Mouse (Mus musculus): ENCODE data around the gene Ttyh2. TPM values are rescaled to one million over a fixed set of nuclear protein-coding genes. Genes with fewer than 3 reads are reported as not detected.
A peak's percentile ranks its signal among the peaks of the same experiment; 100 is the strongest.

The Ttyh2 gene
- polyA plus RNA-seq, 1 experiment from 2014 or later: 7.1 TPM

DNA sequence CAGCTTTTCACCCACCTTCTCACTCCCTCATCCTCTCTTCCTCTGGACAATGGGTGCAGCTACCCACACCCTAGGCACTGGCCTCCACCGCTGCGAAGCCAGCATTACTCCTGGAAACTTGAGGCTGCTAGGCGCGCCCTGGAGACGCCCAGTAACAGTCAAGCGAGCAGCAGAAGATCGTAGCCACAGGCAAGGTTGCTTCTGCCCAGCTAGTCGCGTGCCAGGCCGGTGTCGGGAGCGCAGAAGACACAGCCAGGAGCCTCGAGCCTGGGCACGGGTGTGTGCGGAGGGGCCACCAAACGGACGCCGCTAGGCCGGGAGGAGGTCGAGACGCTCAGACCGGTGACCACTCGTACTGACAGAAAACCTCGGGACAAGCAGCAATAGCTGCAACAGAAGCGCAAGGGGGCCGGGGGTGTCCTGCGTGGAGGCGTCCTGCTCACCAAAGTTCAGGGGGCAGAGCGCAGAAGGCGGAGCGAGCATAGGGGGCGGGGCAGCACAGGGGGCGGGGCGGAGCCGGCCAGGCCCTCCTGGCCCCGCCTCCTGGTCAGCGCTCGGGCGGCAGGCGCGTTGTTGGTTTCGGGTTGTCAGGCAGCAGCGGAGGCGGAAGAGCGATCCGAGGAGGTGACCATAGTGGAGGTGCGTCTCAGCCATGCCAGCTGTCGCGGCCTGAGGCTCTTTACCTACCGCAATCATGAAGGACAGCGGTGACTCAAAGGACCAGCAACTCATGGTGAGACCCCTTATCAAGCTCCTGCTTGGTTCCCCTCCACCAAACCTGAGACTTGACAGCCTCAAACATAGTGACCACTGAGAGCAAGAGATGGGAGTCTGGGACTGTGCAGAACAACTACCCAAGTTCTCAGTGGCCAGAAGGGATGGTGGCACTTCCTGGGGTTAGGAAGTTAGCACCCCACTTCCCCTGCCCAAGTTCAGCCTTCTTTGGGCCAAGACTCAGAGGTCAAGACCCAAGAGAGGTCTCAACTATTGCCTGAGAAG lies 89.9 kb downstream of the Ttyh2 start, which contains the start of gene Kif19a:
TSS of gene Kif19a (plus strand) at position 569 of the 999 bp plus-strand sequence.
- peak within 1 kb of the TSS; percentile 23; the same call in 1 of the 2 replicates for H3K9ac ChIP-seq (ENCODE audit: low read depth, low read length)
- H3K4me3 ChIP-seq (ENCODE audit: low read depth, low read length): peak within 1 kb of the TSS; percentile 47
- H3K4me2 ChIP-seq: peak within 1 kb of the TSS; percentile 82
- WGBS: 4% methylated on average over 49 of the region's 51 CpGs
- no peaks in the 10 kb centered on the region for H3K4me1 ChIP-seq (replicated peaks; ENCODE audit: control insufficient read depth, insufficient read depth, low read length)
- no peaks in the 10 kb centered on the region for H3K9me3 ChIP-seq (ENCODE audit: control insufficient read depth, low read length)
- peaks cover 26% of the 10 kb centered on the region for H3K27me3 ChIP-seq (replicated peaks; ENCODE audit: control insufficient read depth, insufficient read depth, low read length)
- no peaks in the 10 kb centered on the region for H3K36me3 ChIP-seq (ENCODE audit: control insufficient read depth, insufficient read depth, low read length)
- peak; percentile 81 for ATAC-seq (replicated peaks; ENCODE audit: low FRiP score)
- no peak within 1 kb of the TSS for H3K27ac ChIP-seq (ENCODE audit: low read depth, low read length)
- peak; percentile 70 for DNase-seq (ENCODE audit: low spot score)

DNA sequence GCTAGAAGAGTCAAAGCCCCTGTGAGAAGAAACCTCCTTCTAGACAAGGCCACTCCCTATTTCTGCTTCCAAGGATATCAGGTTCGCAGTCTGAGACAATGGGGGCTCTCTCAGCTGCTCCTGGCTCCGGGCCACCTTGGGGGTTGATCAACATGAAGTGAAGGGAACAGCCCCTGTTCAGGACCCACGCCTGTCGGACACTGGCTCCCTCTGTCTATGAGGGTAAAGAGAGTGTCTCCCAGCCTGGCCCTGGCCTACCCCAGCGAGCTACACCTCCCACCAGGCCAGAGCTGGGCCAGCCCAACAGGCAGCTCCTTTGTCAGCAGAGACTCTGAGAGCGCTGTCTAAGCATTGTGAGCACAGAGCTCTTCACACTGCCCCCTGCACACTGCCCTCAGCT lies 94.7 kb downstream of the Ttyh2 start:
- Histone ChIP-seq H3K27me3 (replicated peaks; ENCODE audit: control insufficient read depth, insufficient read depth, low read length) (peaks cover 26% of the 10 kb centered on the region), H3K4me1 (replicated peaks; ENCODE audit: control insufficient read depth, insufficient read depth, low read length) (no peaks in the 10 kb centered on the region), H3K9ac (ENCODE audit: low read depth, low read length) (no peak overlapping the region), H3K27ac (ENCODE audit: low read depth, low read length) (no peak overlapping the region), H3K9me3 (ENCODE audit: control insufficient read depth, low read length) (no peaks in the 10 kb centered on the region), H3K4me2 (no peak overlapping the region), H3K4me3 (ENCODE audit: low read depth, low read length) (no peak overlapping the region), H3K36me3 (ENCODE audit: control insufficient read depth, insufficient read depth, low read length) (no peaks in the 10 kb centered on the region)
- ATAC-seq (replicated peaks; ENCODE audit: low FRiP score) (no peak), DNase-seq (ENCODE audit: low spot score) (no peak)
- WGBS: 61% methylated on average over 6 of the region's 6 CpGs

Other genes with a start within 250 kb of the Ttyh2 start
- 1,440 and 1,641 TPM in 2 replicates for gene Rpl38, start 6.9 kb upstream of the Ttyh2 start, polyA plus RNA-seq (2014; fragmentation: Nextera tagmentation; extraction: Ambion mirVana)
- gene Dnaic2, start 52.0 kb downstream of the Ttyh2 start, polyA plus RNA-seq (2014; fragmentation: Nextera tagmentation; extraction: Ambion mirVana): not detected in 2 replicates
- 0.16 TPM in 1 of 2 replicates, not detected in the other for gene Kif19a, start 90.0 kb downstream of the Ttyh2 start, polyA plus RNA-seq (2014; fragmentation: Nextera tagmentation; extraction: Ambion mirVana)
- 0.10 and 0.43 TPM in 2 replicates for gene Btbd17, start 120.5 kb downstream of the Ttyh2 start, polyA plus RNA-seq (2014; fragmentation: Nextera tagmentation; extraction: Ambion mirVana)
- not detected in 2 replicates for gene Gpr142, start 123.5 kb downstream of the Ttyh2 start, polyA plus RNA-seq (2014; fragmentation: Nextera tagmentation; extraction: Ambion mirVana)
- 20.2 and 21.6 TPM in 2 replicates for gene Gprc5c, start 175.7 kb downstream of the Ttyh2 start, polyA plus RNA-seq (2014; fragmentation: Nextera tagmentation; extraction: Ambion mirVana)
- 4.1 and 5.4 TPM in 2 replicates for gene Cd300a, start 214.6 kb downstream of the Ttyh2 start, polyA plus RNA-seq (2014; fragmentation: Nextera tagmentation; extraction: Ambion mirVana)

All from liver, embryonic 11.5 days (tissue).